In genomic region chr6:61179949-61180755, GRCm38 (mm10) we compare ENCODE assay signal across 8 mouse cellular contexts. TPM values are rescaled to one million over a fixed set of nuclear protein-coding genes. Genes with fewer than 3 reads are reported as not detected.
DNase-seq lines count a peak whose midpoint lies in the region; ATAC-seq lines count a peak whose summit lies in the region.

Gene Ccser1 (plus strand): TSS chr6:61180324.

- H3K27me3 ChIP-seq in hindbrain, embryonic 14.5 days (ENCODE audit: control insufficient read depth, insufficient read depth, low read length) = no peaks in the 10 kb centered on the region

- H3K36me3 ChIP-seq in hindbrain, embryonic 14.5 days (replicated peaks; ENCODE audit: control insufficient read depth, insufficient read depth) = no peaks in the 10 kb centered on the region

- H3K4me1 ChIP-seq in hindbrain, embryonic 14.5 days (replicated peaks; ENCODE audit: control insufficient read depth, insufficient read depth, low read length) = peaks cover 28% of the 10 kb centered on the region

- ATAC-seq in hindbrain, embryonic 14.5 days (ENCODE audit: low FRiP score) = peak; percentile 89

- peak within 1 kb of the TSS; percentile 92 for H3K4me3 ChIP-seq in hindbrain, embryonic 14.5 days (replicated peaks; ENCODE audit: low read length)

- WGBS in hindbrain, embryonic 14.5 days = under 1% methylated on average over 81 of the region's 105 CpGs

- H3K9me3 ChIP-seq in hindbrain, embryonic 14.5 days (ENCODE audit: control insufficient read depth, low read length) = no peaks in the 10 kb centered on the region

- peak within 1 kb of the TSS; percentile 69 for H3K4me2 ChIP-seq in hindbrain, embryonic 14.5 days (replicated peaks)

- peak; percentile 76 to 87 for DNase-seq in adrenal gland, adult (ENCODE audit: inconsistent age in 2 of 2, low spot score in 1 of 2)
- peak; percentile 89 to 92 for DNase-seq in cerebellum, postnatal 25 days
- DNase-seq in gastrocnemius, adult 18-20 months (ENCODE audit: low spot score) = peak; percentile 32
- DNase-seq in hindbrain, embryonic 14.5 days (ENCODE audit: low spot score) = peak; percentile 66
- DNase-seq in left cerebral cortex, adult 11 months (ENCODE audit: low spot score) = peak; percentile 47
- DNase-seq in lung, postnatal 25 days (ENCODE audit: low spot score) = peak; percentile 59
- DNase-seq in retina, postnatal 7 days (ENCODE audit: low read depth, low spot score) = peak; percentile 67
- peak; percentile 62 for DNase-seq in urinary bladder, postnatal 25 days (ENCODE audit: low spot score)

- peak within 1 kb of the TSS; percentile 89 for H3K9ac ChIP-seq in hindbrain, embryonic 14.5 days

- H3K27ac ChIP-seq in hindbrain, embryonic 14.5 days = peak within 1 kb of the TSS; percentile 93

RNA-seq across cellular contexts. Expression of gene Ccser1, which starts in this region (rescaled TPM):
- under 1 TPM; 0.78 to 0.84 TPM for total RNA-seq in gastrocnemius, adult 18-20 months (2021)
- 23.9 and 28.2 TPM in 2 replicates for polyA plus RNA-seq in hindbrain, embryonic 14.5 days (2014; fragmentation: Nextera tagmentation; extraction: Ambion mirVana)

Comparison
In these comparisons a context has a peak if more than half of its experiments do, and no peak if none do; other contexts are left out.
1. Peak in every context shown above with its lines: DNase-seq, ATAC-seq, H3K4me3 ChIP-seq and H3K27ac ChIP-seq.
2. Peak in DNase-seq in gastrocnemius, adult 18-20 months; RNA of the gene not detected or under 1 TPM.
3. DNase-seq: peak in every context shown above with its lines; median percentile 90 in cerebellum, postnatal 25 days; 82 in adrenal gland, adult; 67 in retina, postnatal 7 days; 66 in hindbrain, embryonic 14.5 days; 62 in urinary bladder, postnatal 25 days; 59 in lung, postnatal 25 days; 47 in left cerebral cortex, adult 11 months; 32 in gastrocnemius, adult 18-20 months.